Mouse (Mus musculus) midbrain, embryonic 13.5 days (tissue): ENCODE data around the gene Itga3. TPM values are rescaled to one million over a fixed set of nuclear protein-coding genes. Genes with fewer than 3 reads are reported as not detected.

Experiments
- ATAC-seq: fragments of 200-750 bp; cut with Nextera tagmentation; 2 replicates; pipeline ENCODE4 v1.8.0; 2017; ENCODE audit warnings: mild to moderate bottlenecking, moderate TSS enrichment, moderate library complexity
- H3K27ac ChIP-seq: fragments of 300-500 bp; sonication (generic); 2 replicates; pipeline ENCODE4 v1.5.1; 2015; ENCODE audit warnings: inconsistent platforms, mild to moderate bottlenecking, moderate library complexity
- H3K27me3 ChIP-seq: fragments of 300-500 bp; sonication (generic); 2 replicates; pipeline ENCODE4 v1.6.1; 2015; ENCODE audit warnings: mild to moderate bottlenecking, inconsistent platforms
- H3K36me3 ChIP-seq: fragments of 300-500 bp; sonication (generic); 2 replicates; pipeline ENCODE4 v1.6.1; 2015; ENCODE audit warnings: mild to moderate bottlenecking, inconsistent platforms
- H3K4me1 ChIP-seq: fragments of 300-500 bp; sonication (generic); replicated peaks from 2 replicates; pipeline ENCODE4 v1.6.1; 2015; ENCODE audit warnings: inconsistent platforms
- H3K4me2 ChIP-seq: fragments of 300-500 bp; sonication (generic); replicated peaks from 2 replicates; pipeline ENCODE4 v1.6.1; 2015; ENCODE audit warnings: moderate library complexity, mild to moderate bottlenecking, inconsistent platforms
- H3K4me3 ChIP-seq: fragments of 300-500 bp; sonication (generic); replicated peaks from 2 replicates; pipeline ENCODE4 v1.5.1; 2015; ENCODE audit warnings: mild to moderate bottlenecking, inconsistent platforms
- H3K9ac ChIP-seq: fragments of 300-500 bp; sonication (generic); replicated peaks from 2 replicates; pipeline ENCODE4 v1.6.1; 2015; ENCODE audit warnings: mild to moderate bottlenecking, inconsistent platforms
- H3K9me3 ChIP-seq: fragments of 300-500 bp; sonication (generic); 2 replicates; pipeline ENCODE4 v1.6.1; 2016; ENCODE audit warnings: mild to moderate bottlenecking, inconsistent platforms
- WGBS: fragments of 180-500 bp; shearing (Covaris S2); methylation state at CpG from one replicate; pipeline ENCODE4 v1.1.7; 2015; 5-methylcytosine and 5-hydroxymethylcytosine counted together
- polyA plus RNA-seq: library from polyadenylated mRNA; unstranded; fragments of >200 nt; fragmentation: Nextera tagmentation; extraction: Ambion mirVana; gene quantifications from 2 replicates; pipeline ENCODE4 v1.2.1, GENCODE M21; 2015

The Itga3 gene
- polyA plus RNA-seq, 1 experiment from 2014 or later, result 8.8 TPM

DNA sequence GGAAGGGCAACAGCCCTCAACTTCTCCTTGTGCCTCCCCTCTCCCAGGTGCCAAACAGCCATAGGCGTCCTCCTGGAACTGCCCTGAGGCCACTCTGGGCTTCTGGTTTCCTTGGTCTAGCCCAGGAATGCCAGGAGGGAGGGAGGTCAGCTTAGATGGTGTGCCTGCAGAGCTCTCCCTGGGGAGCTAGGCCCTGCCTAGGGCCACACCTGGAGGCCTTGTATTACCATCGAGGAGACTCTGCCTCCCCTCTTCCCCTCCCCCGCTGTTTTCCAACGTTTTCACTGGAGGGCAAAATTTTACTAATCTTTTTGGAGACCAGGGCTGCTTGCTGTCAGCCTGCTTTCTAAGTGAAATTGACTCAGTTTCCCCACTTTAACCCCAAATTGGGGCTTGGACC is 70.6 kb downstream of the Itga3 start:
- no peaks in the 10 kb centered on the region for H3K27me3 ChIP-seq
- H3K36me3 ChIP-seq, result peaks cover 45% of the 10 kb centered on the region
- H3K9ac ChIP-seq, result peak overlapping the region; percentile 66
- WGBS, result 28% methylated on average over 4 of the region's 4 CpGs
- peak overlapping the region; percentile 39 for H3K4me3 ChIP-seq
- no peaks in the 10 kb centered on the region for H3K9me3 ChIP-seq
- ATAC-seq, result no peak
- H3K4me1 ChIP-seq, result peaks cover 56% of the 10 kb centered on the region
- peak overlapping the region; percentile 81 for H3K27ac ChIP-seq
- H3K4me2 ChIP-seq, result peak overlapping the region; percentile 73

DNA sequence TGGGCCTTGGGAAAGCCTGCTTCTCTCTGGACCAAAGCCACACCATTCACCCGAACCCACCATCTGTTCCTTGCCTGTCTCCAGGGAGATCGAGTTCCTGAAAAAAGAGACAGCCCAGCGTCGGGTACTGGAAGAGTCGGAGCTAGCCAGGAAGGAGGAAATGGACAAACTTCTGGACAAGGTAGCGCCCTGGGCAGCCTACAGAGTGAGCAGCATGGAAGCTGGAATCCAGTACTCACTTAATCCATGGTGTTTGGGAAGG is 71.7 kb downstream of the Itga3 start:
- H3K9ac ChIP-seq, result no peak overlapping the region
- H3K27me3 ChIP-seq, result no peaks in the 10 kb centered on the region
- 0 out of 2 replicates have a peak overlapping the region, but pooled peaks have one; percentile 40 for H3K27ac ChIP-seq
- H3K4me3 ChIP-seq, result no peak overlapping the region
- ATAC-seq, result no peak
- H3K36me3 ChIP-seq, result peaks cover 54% of the 10 kb centered on the region
- no peaks in the 10 kb centered on the region for H3K9me3 ChIP-seq
- WGBS, result 60% methylated on average over 6 of the region's 6 CpGs
- H3K4me2 ChIP-seq, result no peak overlapping the region
- H3K4me1 ChIP-seq, result peaks cover 65% of the 10 kb centered on the region

DNA sequence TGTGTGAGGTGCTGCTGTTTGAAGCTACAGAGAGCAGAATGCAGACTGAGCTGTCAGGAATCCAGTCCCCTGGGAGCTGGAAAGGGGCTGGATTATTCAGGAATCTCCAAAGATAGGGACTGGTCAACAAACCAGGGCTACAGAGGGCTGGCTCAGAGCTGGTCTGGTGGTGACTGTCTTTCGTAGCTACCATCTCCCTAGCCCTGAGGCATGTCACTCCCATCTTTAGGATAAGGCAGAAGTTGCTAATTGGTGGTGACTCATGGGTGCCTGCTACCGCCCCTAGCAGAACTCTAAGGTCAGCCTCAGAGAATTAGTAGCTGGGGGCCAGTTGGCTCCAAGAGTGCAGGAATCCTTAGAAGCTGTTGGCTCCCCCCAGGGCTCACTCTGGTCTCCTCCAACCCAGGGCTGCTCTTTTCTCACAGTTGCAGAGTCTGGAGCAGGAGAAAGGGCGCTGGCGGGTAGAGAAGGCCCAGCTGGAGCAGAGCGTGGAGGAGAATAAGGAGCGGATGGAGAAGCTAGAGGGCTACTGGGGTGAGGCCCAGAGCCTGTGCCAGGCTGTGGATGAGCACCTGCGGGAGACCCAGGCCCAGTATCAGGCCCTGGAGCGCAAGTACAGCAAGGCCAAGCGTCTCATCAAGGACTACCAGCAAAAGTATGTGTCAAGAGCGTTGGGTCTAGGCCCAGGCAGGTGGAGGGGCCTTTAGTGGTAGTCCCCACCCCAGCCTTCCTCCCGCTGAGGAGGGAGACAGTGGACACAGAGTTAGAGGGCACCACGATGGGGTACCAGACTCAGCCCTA is 72.3 kb downstream of the Itga3 start:
- Histone ChIP-seq H3K36me3 (peaks cover 60% of the 10 kb centered on the region), H3K9ac (0 out of 2 replicates have a peak overlapping the region, but pooled peaks have one; percentile 23), H3K27ac (0 out of 2 replicates have a peak overlapping the region, but pooled peaks have one; percentile 40), H3K4me3 (no peak overlapping the region), H3K27me3 (no peaks in the 10 kb centered on the region), H3K4me1 (peaks cover 66% of the 10 kb centered on the region), H3K9me3 (no peaks in the 10 kb centered on the region), H3K4me2 (no peak overlapping the region)
- 85% methylated on average over 12 of the region's 12 CpGs for WGBS
- no peak for ATAC-seq

DNA sequence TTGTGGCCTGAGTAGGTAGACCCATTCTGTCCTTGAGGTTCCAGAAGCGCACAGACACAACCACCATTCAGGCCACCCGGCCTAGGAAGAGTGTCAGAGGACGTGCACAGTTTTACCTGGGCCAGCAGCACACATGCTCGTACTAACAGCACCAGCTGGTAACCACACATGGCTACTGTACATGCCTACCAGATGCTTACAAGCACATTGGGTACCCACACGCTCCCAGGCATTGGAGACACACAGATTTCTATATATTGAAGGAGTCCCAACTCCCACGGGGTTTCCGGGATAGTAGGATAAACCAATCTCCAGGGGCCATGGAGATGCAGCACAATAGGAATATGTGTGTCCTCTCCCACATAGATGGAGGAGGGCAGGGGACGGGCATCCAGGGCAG is 73.9 kb downstream of the Itga3 start:
- WGBS, result 93% methylated on average over 8 of the region's 8 CpGs
- H3K27ac ChIP-seq, result no peak overlapping the region
- no peak overlapping the region for H3K4me2 ChIP-seq
- no peak overlapping the region for H3K4me3 ChIP-seq
- H3K9me3 ChIP-seq, result no peaks in the 10 kb centered on the region
- H3K27me3 ChIP-seq, result no peaks in the 10 kb centered on the region
- no peak for ATAC-seq
- no peak overlapping the region for H3K9ac ChIP-seq
- H3K36me3 ChIP-seq, result peaks cover 76% of the 10 kb centered on the region
- peaks cover 62% of the 10 kb centered on the region for H3K4me1 ChIP-seq

DNA sequence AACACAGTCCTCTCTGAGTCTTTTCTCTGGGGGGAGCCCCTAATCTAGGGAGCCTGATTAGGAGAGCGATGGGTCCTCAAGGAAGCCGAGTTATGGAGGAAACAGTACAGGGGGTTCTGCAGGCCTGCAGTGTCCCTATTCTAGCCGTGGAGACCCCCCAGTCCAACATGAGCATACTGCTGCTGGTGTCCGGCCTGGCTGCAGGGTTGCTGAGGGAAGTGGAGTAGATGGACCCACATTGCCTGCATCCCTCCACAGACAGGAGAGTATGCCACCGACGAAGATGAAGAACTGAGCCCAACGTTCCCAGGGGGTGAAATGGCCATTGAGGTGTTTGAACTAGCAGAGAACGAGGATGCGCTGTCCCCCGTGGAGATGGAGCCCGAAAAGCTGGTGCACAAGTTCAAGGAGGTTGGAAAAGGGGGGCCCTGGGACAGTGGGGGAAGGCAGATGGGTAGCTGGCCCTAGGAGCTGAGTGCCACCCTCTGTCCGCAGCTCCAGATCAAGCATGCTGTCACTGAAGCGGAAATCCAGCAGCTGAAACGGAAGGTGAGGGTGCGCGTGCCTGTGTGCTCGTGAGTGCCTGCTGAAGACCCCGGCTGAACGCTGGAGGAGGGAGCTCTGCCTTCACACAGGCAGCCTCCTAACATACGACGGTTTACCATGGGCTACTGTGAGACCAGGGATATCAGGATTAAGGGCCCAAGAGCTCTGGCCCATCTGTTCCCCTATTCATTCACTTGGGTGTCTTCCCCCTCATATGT is 74.8 kb downstream of the Itga3 start:
- 88% methylated on average over 21 of the region's 21 CpGs for WGBS
- H3K4me3 ChIP-seq, result no peak overlapping the region
- peaks cover 85% of the 10 kb centered on the region for H3K36me3 ChIP-seq
- no peaks in the 10 kb centered on the region for H3K27me3 ChIP-seq
- no peak overlapping the region for H3K27ac ChIP-seq
- H3K9me3 ChIP-seq, result no peaks in the 10 kb centered on the region
- no peak overlapping the region for H3K9ac ChIP-seq
- no peak for ATAC-seq
- H3K4me1 ChIP-seq, result peaks cover 63% of the 10 kb centered on the region
- H3K4me2 ChIP-seq, result no peak overlapping the region

DNA sequence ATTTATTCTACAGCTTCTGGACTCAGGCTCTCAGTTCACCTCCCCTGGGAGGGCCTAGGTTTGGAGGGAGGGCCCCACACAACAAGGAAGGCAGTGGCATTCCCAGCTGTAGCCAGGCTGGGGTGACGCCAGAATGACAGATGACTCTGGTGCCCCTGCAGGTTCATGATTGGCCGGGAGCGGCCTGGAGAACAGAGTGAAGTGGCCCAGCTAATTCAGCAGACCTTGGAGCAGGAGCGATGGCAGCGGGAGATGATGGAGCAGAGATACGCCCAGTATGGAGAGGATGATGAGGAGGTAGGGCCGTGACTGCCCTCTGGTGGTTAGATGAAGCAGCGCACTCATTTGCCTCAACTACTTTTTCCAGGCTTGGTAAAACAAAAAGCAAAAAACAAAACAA is 75.5 kb downstream of the Itga3 start:
- Histone ChIP-seq H3K4me1 (peaks cover 64% of the 10 kb centered on the region), H3K4me2 (peak overlapping the region; percentile 22), H3K27me3 (no peaks in the 10 kb centered on the region), H3K4me3 (no peak overlapping the region), H3K36me3 (peaks cover 92% of the 10 kb centered on the region), H3K9ac (no peak overlapping the region), H3K9me3 (no peaks in the 10 kb centered on the region), H3K27ac (peak overlapping the region; percentile 87)
- peak; percentile 74 for ATAC-seq
- 2% methylated on average over 8 of the region's 8 CpGs for WGBS

DNA sequence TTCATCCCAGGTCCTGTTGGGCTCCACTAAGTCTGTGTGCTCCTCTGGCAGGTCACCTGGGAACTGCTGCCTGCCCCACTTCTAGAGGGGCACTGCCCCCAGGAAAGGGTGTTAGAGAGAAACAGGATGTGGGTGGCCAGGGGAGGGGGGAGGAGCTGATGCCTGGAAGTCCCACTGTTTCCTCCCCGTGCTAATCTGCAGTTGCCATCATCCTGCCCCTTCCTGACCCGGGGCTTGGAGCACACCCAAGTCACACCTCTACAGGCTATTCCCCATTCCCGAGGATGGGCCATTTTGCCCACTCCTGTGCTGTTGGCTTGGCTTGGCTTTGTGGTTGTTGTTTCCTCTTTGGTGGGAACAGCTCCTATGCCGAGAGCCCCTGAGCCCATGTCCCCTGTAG is 76.1 kb downstream of the Itga3 start:
- Histone ChIP-seq H3K4me1 (peaks cover 64% of the 10 kb centered on the region), H3K9ac (peak overlapping the region; percentile 54), H3K27ac (peak overlapping the region; percentile 87), H3K27me3 (no peaks in the 10 kb centered on the region), H3K4me3 (no peak overlapping the region), H3K9me3 (no peaks in the 10 kb centered on the region), H3K4me2 (peak overlapping the region; percentile 22; the same call in 1 of the 2 replicates), H3K36me3 (peaks cover 95% of the 10 kb centered on the region)
- 51% methylated on average over 4 of the region's 4 CpGs for WGBS
- no peak; the same call in 1 of the 2 replicates for ATAC-seq

DNA sequence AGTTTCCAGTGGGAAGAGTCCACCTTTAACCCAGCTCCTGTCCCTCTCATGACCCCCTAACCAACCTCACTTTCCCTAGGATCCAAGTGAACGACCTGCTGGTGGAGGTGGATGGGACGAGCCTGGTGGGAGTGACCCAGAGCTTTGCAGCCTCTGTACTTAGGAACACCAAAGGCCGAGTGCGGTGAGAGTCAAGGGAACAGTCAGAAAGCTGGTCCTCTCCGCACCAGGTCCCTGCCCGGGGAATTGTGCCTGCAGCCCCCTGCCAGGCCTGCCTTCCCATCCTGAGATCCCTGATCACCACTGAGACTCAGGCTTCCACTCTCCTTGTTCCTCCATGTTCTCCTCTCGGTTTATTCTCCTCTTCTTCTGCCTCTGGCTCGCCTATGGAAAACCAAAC is 76.5 kb downstream of the Itga3 start:
- H3K9me3 ChIP-seq, result no peaks in the 10 kb centered on the region
- no peak overlapping the region for H3K4me2 ChIP-seq
- H3K36me3 ChIP-seq, result peaks cover 94% of the 10 kb centered on the region
- H3K27me3 ChIP-seq, result no peaks in the 10 kb centered on the region
- 79% methylated on average over 8 of the region's 8 CpGs for WGBS
- no peak overlapping the region for H3K4me3 ChIP-seq
- H3K27ac ChIP-seq, result peak overlapping the region; percentile 87
- H3K4me1 ChIP-seq, result peaks cover 66% of the 10 kb centered on the region
- ATAC-seq, result no peak
- peak overlapping the region; percentile 54 for H3K9ac ChIP-seq

DNA sequence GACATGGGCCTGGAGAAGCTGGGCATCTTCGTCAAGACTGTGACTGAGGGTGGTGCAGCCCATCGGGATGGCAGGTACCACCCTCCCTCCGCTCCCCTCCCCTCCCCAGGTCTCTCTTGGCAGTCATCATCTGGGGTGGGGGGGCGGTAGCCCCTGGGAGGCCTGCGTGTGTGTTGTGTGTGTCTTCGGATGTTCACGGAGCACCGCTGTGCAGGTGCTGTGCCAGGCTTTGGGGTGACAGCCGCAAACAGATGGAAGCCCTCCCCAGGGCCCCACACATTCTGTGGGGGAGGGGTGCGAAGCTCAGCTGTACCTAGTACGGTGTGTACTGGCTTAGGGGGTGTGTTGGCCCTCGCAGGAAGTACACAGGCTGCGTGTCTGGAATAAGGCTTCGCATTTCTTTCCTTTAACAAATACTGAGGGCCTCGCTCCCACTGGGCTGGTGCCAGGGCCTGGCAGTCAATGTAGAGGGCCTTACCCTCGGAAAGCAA is 78.5 kb downstream of the Itga3 start:
- Histone ChIP-seq H3K4me1 (peaks cover 77% of the 10 kb centered on the region), H3K36me3 (peaks cover 81% of the 10 kb centered on the region), H3K27ac (0 out of 2 replicates have a peak overlapping the region, but pooled peaks have one; percentile 19), H3K4me3 (no peak overlapping the region), H3K27me3 (no peaks in the 10 kb centered on the region), H3K9me3 (no peaks in the 10 kb centered on the region), H3K4me2 (no peak overlapping the region), H3K9ac (no peak overlapping the region; the same call in 1 of the 2 replicates)
- ATAC-seq, result no peak
- WGBS, result 80% methylated on average over 16 of the region's 16 CpGs

DNA sequence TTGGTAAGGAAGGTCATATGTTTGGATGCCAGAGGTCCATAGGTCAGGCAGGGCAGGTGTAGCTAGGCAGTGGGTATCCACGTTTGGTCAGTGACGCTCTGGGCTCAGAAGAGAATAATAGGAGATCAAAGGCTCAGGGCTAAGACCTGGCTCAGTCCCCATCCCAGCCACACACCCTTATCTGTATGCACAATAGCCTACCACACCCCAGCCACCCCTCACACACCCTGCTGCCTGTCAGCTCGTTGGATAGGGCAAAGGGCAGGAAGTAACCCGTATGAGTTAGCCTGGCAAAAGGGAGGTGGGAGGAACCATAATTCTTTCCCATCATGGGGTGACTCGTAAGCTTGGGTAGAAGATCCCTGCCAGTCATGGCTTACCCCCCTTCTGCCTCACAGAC is 79.0 kb downstream of the Itga3 start:
- Histone ChIP-seq H3K4me1 (peaks cover 82% of the 10 kb centered on the region), H3K27ac (0 out of 2 replicates have a peak overlapping the region, but pooled peaks have one; percentile 19), H3K9me3 (no peaks in the 10 kb centered on the region), H3K27me3 (no peaks in the 10 kb centered on the region), H3K4me3 (no peak overlapping the region), H3K9ac (0 out of 2 replicates have a peak overlapping the region, but pooled peaks have one; percentile 39), H3K36me3 (peaks cover 76% of the 10 kb centered on the region), H3K4me2 (no peak overlapping the region)
- WGBS, result 75% methylated on average over 5 of the region's 5 CpGs
- ATAC-seq, result no peak

DNA sequence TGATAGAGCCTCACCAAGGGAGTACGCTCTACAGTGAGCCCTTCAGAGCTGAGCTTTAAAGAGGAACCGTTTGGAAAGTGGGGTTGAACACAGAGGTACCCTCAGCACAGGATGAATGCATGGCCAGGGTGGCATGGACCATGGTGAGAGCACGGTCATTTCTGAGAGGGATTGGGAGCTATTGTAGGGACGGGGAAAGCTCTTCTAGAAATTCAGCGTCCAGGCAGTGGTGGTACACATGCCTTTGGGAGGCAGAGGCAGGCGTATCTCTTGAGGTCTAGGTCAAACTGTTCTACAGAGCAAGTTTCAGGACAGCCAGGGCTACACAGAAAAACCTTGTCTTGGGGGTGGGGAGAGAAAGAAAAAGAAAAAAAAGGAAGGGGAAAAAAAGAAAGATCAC is 79.6 kb downstream of the Itga3 start:
- WGBS, result 91% methylated on average over 6 of the region's 6 CpGs
- Histone ChIP-seq H3K36me3 (peaks cover 70% of the 10 kb centered on the region), H3K4me1 (peaks cover 88% of the 10 kb centered on the region), H3K4me2 (no peak overlapping the region), H3K9ac (no peak overlapping the region), H3K9me3 (no peaks in the 10 kb centered on the region), H3K27ac (no peak overlapping the region), H3K27me3 (no peaks in the 10 kb centered on the region), H3K4me3 (no peak overlapping the region)
- ATAC-seq, result no peak

DNA sequence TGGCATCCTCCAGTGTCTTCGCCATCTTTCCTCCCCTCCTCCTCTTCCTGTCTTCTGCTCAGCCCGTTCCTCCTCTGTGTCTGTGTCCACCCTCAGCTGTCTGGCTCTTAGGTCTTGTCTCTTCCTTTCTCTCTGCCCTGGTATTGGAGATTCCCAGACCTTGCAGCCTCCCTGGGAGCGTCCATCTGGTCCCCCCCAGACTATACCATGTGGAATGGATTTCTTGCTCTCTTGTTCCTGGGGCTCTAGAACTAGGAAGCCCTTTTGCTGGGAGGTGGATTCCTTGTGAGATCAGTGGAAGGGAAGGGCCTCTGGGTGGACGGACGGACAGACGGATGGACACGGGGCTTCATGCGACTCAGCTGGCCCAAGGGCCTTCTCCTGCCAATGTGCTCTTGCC is 80.5 kb downstream of the Itga3 start:
- no peaks in the 10 kb centered on the region for H3K27me3 ChIP-seq
- peaks cover 62% of the 10 kb centered on the region for H3K36me3 ChIP-seq
- 91% methylated on average over 8 of the region's 8 CpGs for WGBS
- no peaks in the 10 kb centered on the region for H3K9me3 ChIP-seq
- no peak for ATAC-seq
- H3K27ac ChIP-seq, result no peak overlapping the region
- peak overlapping the region; percentile 98; the same call in 1 of the 2 replicates for H3K9ac ChIP-seq
- H3K4me1 ChIP-seq, result peaks cover 83% of the 10 kb centered on the region
- H3K4me3 ChIP-seq, result peak overlapping the region; percentile 87; the same call in 1 of the 2 replicates
- H3K4me2 ChIP-seq, result peak overlapping the region; percentile 99
